Mouse (Mus musculus) bone marrow macrophage, adult 2 months (primary cell): ENCODE data around the gene Tmed10.

Source experiments
- CTCF ChIP-seq: IDR thresholded peaks from 2 replicates; pipeline ENCODE4 v1.5.1; 2012; ENCODE audit warnings: low read depth, mild to moderate bottlenecking, low read length, moderate library complexity
- POLR2A ChIP-seq: IDR thresholded peaks from 2 replicates; pipeline ENCODE4 v1.6.1; 2012; ENCODE audit warnings: mild to moderate bottlenecking, low read depth, low read length, borderline replicate concordance

- TF ChIP-seq POLR2A, result no peak
- no peak for TF ChIP-seq CTCF
These were observed 36.5 kb upstream of the Tmed10 start for GRCm38 (mm10) chr12:85411136-85411535.
